Mouse (Mus musculus) olfactory bulb, adult 2 months (tissue): ENCODE data around the gene Riok1. TPM values are rescaled to one million over a fixed set of nuclear protein-coding genes. Genes with fewer than 3 reads are reported as not detected.

Experiments used
- H3K27ac ChIP-seq: fragments of 200-500 bp; 2 replicates; pipeline ENCODE4 v1.5.1; 2012; ENCODE audit warnings: low read depth, low read length; ENCODE audit not compliant: insufficient read depth
- H3K4me1 ChIP-seq: fragments of 200-500 bp; 2 replicates; pipeline ENCODE4 v1.6.1; 2012; ENCODE audit warnings: low read length; ENCODE audit not compliant: control insufficient read depth, insufficient read depth
- H3K4me3 ChIP-seq: fragments of 200-500 bp; 2 replicates; pipeline ENCODE4 v1.5.1; 2012; ENCODE audit warnings: mild to moderate bottlenecking, low read depth, low read length, moderate library complexity; ENCODE audit not compliant: insufficient read depth
- CTCF ChIP-seq: fragments of 200-500 bp; IDR thresholded peaks from 2 replicates; pipeline ENCODE4 v1.5.1; 2012; ENCODE audit warnings: low read depth, mild to moderate bottlenecking, low read length, moderate library complexity; ENCODE audit not compliant: insufficient read depth
- POLR2A ChIP-seq: fragments of 200-500 bp; IDR thresholded peaks from 2 replicates; pipeline ENCODE4 v1.6.1; 2012; ENCODE audit warnings: mild to moderate bottlenecking, low read depth, low read length, moderate library complexity; ENCODE audit not compliant: insufficient read depth
- WGBS: fragments of 180-500 bp; shearing (Covaris S2); methylation state at CpG from one replicate; pipeline ENCODE4 v1.1.7; 2018; 5-methylcytosine and 5-hydroxymethylcytosine counted together
- polyA plus RNA-seq: library from polyadenylated mRNA; stranded (reverse); fragments of >200 nt; gene quantifications from 2 replicates; pipeline ENCODE4 v1.2.4, GENCODE M21; 2012; ENCODE audit warnings: low replicate concordance; ENCODE audit not compliant: missing spikeins, insufficient read depth, insufficient read length

Riok1 gene
- not detected in 2 replicates for polyA plus RNA-seq

DNA sequence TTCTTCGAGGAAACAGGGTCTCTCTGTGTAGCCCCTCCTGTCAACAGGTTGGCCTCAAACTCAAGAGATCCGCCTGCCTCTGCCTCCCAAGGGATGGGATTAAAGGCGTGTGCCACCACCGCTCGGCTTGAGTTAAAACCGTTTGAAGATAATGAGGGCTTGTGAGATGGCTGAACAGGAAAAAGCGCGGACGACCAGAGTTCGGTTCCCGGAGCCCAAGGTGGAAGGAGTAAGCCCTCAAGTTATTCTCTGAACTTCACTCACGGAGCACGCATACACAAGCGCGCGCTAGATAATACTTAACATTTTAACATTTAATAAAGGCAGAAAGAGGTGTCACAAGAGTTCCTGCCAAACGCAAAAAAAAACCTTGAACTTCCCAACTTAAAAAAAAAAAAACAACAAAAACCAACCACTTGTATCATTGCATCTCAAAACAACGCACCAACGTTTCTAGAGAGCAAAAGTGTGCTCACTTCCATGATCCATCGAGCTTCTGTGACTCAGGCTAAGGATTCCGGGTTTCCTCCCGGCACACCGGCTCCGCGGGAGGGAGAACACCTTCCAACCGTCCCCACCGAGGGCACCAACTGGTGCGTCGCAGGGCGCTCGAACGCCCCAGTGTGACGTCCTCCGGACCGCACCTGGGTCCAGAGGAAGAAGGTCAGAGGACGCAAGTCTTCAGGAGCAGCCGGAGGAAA, at the start of gene Riok1:
Gene Riok1 (plus strand): TSS at position 653 of the 701 bp plus-strand sequence.
- Histone ChIP-seq H3K27ac (peak within 1 kb of the TSS; percentile 8; the same call in 1 of the 2 replicates), H3K4me3 (peak within 1 kb of the TSS; percentile 91), H3K4me1 (peaks cover 7% of the 10 kb centered on the region)
- WGBS, result 12% methylated on average over 37 of the region's 37 CpGs
- TF ChIP-seq CTCF, result no peak
- no peak for TF ChIP-seq POLR2A

DNA sequence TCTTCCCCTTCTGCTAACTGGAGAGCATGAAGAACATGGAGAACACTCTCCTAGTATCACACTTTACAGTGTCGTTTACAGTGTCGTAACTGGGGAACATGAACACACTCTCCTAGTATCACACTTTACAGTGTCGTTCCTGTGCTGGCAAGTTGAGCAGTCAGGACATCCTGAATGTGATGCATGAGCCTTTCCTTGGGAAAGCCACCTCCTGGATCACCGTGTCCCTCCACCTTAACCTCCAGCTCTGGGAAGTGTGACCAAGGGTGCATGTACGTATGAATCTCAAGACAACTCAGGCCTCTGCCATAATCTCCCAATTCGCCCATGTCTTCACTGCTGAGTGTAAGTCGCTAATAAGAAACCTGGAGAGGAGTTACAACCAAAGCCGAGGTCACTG, 47.1 kb upstream of the Riok1 start:
- peaks cover 3% of the 10 kb centered on the region for H3K4me1 ChIP-seq
- no peak overlapping the region for H3K4me3 ChIP-seq
- no peak overlapping the region for H3K27ac ChIP-seq
- WGBS, result 93% methylated on average over 8 of the region's 8 CpGs
- TF ChIP-seq POLR2A, result no peak
- no peak for TF ChIP-seq CTCF

DNA sequence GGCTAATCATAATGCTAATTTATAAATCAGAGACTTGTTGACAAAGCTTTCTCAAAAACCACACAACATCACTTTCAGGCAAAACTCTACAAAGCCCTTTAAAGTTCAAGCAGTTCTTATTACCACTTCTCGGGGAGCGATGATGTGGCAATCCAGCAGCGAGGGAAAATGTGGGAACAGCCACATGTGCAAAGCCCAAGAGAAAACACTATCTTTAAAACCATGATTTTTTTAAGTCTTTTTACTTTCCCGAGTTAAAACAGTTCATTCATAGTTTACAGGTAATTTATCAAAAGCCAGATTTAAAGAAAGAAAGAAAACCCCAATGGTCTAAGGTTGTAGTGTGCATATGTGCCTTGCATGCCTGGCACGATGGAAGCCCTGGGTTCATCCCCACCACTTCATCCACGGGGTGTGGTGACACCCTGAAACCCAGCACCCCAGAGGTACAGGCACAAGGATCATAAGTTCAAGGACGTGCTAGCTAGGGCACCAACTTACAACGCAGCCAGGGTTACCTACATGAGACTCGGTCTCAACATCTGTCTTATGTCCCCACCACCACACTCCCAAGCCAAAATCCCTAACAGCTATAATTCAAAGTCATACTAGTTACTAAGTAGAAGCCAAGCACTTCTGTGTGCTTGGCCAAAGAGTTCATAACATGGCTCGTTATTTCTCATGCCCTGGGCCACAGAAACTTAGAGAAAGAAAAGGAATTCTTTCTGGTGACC, 44.0 kb upstream of the Riok1 start:
- TF ChIP-seq POLR2A (no peak), CTCF (no peak)
- H3K4me3 ChIP-seq, result peak overlapping the region; percentile 35
- H3K27ac ChIP-seq, result no peak overlapping the region
- WGBS, result 6% methylated on average over 10 of the region's 10 CpGs
- peaks cover 3% of the 10 kb centered on the region for H3K4me1 ChIP-seq

DNA sequence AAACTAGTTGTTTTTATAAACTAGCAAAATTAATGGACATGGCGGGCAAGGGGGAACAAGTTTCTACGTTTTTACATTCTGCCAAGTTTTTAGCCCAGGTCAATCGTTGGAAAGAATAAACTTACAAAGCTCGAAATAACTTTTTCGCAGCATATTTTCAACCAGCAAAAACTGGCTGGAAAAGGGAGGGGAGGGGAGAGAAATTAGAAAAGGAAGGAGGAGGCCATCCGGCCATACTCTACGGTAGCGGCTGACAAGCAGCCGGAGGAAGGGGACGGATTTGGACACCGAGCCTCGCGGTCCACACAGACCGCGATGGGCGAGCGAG, 43.5 kb upstream of the Riok1 start:
- Histone ChIP-seq H3K4me3 (peak overlapping the region; percentile 92), H3K27ac (0 out of 2 replicates have a peak overlapping the region, but pooled peaks have one; percentile 46), H3K4me1 (peaks cover 3% of the 10 kb centered on the region)
- under 1% methylated on average over 17 of the region's 17 CpGs for WGBS
- no peak for TF ChIP-seq CTCF
- no peak for TF ChIP-seq POLR2A

DNA sequence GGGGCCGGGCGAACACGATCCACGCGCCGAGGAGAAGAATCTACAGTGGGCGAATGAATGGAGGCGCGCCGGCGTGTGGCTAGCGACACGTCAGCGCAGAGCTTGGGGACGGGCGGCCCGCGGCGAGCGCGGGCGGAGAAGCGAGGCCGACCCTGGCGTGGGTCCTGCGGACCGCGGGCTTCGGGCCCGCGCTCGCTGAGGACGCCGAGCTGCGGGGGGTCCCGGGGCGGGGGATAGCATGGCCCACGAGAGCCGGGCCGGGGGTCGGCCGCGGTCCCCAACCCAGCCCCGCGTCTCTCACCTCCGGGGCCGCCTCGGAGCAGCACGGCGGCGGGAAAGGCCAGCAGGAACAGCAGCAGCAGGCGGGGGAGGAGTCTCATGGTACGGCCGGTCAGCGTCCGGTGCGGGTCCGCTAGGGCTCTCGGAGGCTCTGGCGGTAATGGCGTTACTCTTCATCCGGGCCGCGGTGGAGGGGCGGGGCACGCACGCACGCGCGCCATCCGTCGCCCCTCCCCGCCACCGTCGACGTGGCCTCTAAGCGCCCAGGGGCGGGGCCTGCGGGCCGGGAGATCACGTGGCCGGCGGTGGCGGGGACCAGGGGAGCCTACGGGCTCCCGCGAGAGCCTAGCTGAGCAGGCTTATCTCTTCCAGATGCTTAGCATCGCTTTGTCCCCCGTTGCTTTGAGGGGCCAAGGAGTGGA, 42.9 kb upstream of the Riok1 start, which contains the start of gene Ssr1:
Gene Ssr1 (minus strand): TSS at position 514 of the 701 bp plus-strand sequence.
- under 1% methylated on average over 89 of the region's 89 CpGs for WGBS
- H3K27ac ChIP-seq, result 0 out of 2 replicates have a peak within 1 kb of the TSS, but pooled peaks have one; percentile 46
- TF ChIP-seq POLR2A (peak; percentile 91), CTCF (0 out of 2 replicates have a peak, but pooled peaks have one; percentile 9)
- peaks cover 3% of the 10 kb centered on the region for H3K4me1 ChIP-seq
- peak within 1 kb of the TSS; percentile 92 for H3K4me3 ChIP-seq

DNA sequence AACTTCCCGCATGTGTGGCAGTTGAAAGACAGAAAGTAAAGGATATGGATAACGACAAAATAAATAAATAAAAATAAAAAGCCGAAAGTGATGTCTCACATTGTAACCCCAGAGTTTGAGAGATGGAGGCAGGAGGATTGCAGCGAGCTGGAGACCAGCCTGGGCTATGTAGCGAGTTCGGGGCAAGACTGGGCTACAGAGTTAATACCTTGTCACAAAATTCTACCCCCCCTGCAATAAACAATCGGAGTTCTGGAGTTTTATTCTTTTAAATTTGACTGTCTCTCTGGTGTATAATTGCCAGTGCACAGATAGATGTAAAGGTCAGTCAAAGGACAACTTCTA, 42.4 kb upstream of the Riok1 start:
- H3K27ac ChIP-seq, result no peak overlapping the region
- no peak for TF ChIP-seq CTCF
- 9% methylated on average over 7 of the region's 7 CpGs for WGBS

DNA sequence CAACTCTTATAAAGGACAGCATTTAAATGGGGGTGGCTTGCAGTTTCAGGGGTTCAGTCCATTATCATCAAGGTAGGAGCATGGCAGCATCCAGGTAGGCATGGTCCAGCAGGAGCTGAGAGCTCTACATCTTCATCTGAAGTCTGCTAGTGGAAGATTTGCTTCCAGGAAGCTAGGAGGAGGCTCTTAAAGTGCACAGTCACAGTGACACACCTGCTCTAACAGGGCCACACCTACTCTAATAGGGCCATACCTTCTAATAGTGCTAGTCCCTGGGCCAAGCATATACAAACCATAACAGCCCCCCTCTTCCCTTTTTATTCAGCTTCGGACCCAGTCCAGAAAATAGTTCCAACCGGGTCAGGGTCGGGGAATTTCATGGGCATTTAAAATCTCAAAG, 37.1 kb upstream of the Riok1 start:
- H3K27ac ChIP-seq, result no peak overlapping the region
- TF ChIP-seq POLR2A (no peak), CTCF (no peak)
- no peaks in the 10 kb centered on the region for H3K4me1 ChIP-seq
- 93% methylated on average over 3 of the region's 3 CpGs for WGBS
- H3K4me3 ChIP-seq, result no peak overlapping the region

More for the DNA sequence above, 42.4 kb upstream of the Riok1 start:
- Histone ChIP-seq H3K4me1 (peaks cover 3% of the 10 kb centered on the region), H3K4me3 (peak overlapping the region; percentile 92)

DNA sequence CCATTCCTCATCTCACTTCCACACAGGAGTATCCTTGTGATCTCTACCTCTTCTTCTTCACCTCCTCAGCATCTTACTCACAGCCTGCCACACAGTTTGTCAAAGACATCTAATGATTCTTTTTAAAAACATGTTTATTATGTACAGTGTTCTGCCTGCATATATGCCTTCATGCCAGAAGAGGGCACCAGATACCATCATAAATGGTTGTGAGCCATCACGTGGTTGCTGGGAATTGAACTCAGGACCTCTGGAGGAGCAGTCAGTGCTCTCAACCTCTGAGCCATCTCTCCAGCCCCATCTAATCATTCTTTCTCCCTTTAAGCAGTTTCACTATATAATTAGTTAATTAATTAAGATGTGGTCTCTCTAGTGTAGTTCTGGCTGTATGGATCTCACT, 34.3 kb upstream of the Riok1 start:
- H3K27ac ChIP-seq, result no peak overlapping the region
- H3K4me1 ChIP-seq, result no peaks in the 10 kb centered on the region
- no peak for TF ChIP-seq CTCF
- no peak for TF ChIP-seq POLR2A
- 47% methylated on average over 1 of the region's 1 CpGs for WGBS
- no peak overlapping the region for H3K4me3 ChIP-seq

DNA sequence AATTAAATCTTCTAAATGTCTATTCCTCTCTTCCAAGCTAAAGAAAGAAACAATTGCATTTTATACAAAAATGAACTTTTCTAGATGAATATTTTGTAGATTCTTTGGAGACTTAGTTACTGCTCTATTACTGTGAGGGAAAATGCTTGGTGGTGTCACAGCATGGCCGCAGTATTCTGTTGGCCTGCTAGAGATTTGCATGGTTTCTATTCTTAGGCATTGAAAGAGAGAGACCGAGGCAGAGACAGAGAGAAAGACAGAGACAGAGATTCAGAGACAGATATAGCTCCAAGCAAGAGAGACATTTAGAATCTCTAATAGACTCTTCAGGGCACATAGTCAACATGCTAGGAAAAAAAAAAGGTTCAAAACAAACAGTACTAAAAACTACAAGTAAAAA, 28.8 kb upstream of the Riok1 start:
- Histone ChIP-seq H3K4me1 (no peaks in the 10 kb centered on the region), H3K27ac (no peak overlapping the region), H3K4me3 (no peak overlapping the region)
- TF ChIP-seq CTCF, result no peak
- TF ChIP-seq POLR2A, result no peak
- WGBS, result 87% methylated on average over 2 of the region's 2 CpGs
